Mouse (Mus musculus) c-Kit-negative CD71-positive TER-119-positive erythroid progenitor cells, embryonic 14.5 days (primary cell): ENCODE measurements around the gene Purb.
"Not testable (repeated sequence)": the region's sequence is repeated elsewhere in the genome, so short reads cannot be mapped to it uniquely, and the experiment has no call there.

ENCODE experiments used
- DNase-seq: peaks from one replicate; pipeline ENCODE4 v3.0.0-alpha.2; 2013; ENCODE audit warnings: low read depth, low spot score

The Purb gene

DNA sequence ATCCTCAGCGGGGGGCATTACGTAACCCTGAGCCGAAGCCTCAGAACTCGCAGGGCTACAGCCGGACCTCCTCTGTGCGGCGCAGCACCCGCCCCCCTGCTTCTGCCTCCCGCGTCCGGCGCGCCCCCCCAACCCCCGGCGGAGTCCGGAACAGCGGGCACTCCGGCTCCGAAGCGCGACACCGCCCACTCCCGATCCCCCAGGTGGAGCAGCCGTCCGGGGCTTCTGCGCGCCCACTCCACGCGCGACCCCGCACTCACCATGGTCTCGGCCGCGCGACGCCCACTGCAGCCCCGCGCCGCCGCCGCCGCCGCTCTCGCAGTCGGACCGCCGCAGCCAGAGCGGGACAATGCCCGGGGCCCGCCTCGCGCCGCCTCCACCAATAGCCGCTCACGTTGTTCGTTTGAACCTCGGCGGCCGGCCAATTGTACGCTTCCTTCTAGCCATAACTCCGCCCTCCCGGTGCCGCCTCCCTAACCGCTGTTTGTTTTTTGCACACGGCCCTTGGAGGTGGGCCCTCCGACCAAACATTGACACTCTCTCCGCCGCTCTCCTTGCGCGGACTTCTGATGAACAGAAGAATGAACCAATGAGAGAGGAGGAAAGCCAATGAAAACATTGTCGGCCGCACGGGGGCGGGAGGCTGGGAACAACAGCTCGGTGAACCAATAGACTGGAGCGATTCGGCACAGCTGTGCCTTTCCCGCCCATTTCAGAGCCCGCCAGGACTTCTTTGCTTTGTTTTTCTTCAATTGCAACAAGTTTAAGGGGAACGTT is 31.5 kb downstream of the Purb start, which contains the start of gene H2afv:
Gene H2afv, minus strand, starts transcription at position 367 of the 777 bp plus-strand sequence.
- peak; percentile 99 for DNase-seq

DNA sequence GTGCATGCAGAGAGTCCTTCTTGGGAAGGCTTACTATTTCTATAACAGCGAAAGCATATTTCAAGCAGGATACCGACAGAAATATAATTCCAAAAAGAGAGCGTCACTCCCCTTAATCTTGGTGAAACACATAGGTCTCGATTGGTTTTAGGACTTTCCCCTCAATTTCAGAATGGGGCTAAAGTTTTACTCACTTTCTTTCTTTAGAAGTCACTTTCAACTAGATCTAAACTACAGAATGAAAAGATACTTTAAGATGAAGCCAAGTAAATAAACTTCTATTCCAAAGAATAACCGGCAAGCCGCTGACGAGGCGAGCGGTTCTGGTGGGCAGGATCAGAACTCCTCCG is 32.0 kb downstream of the Purb start:
- peak; percentile 33 for DNase-seq

DNA sequence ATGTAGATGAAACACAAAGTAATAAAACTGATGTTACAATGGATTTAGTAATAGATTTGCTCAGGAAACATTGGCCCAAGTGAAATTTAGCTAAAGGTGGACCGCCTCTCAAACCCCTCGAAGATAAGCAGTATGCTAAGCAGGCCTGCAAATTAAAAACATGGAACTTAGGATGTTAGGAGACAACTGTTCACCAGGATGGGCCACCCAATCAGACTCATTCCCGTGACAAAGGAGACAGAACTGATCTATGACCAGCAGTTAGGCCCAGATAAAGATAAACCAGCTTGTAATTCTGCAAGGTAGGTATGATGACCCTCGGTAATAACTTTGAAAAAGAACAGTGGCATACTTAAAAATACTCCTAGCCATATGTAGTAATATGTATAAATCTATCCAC is 32.6 kb downstream of the Purb start:
- DNase-seq: peak; percentile 21

DNA sequence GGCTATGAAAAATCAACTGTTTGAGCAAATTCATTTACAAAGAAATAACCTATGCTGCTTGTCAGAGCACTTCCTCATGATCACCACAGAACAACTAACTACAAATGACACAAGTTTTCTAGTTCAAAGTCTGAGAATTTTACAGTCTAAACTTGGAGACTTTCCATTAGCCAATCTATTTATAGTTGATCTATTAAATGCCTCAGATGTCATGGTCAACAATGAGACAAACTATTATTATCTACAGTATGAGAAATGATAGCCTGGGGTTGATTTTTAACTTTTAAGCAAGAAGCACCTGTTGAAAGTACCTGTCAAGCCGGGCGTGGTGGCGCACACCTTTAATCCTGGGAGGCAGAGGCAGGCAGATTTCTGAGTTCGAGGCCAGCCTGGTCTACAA is 33.2 kb downstream of the Purb start:
- no peak for DNase-seq

DNA sequence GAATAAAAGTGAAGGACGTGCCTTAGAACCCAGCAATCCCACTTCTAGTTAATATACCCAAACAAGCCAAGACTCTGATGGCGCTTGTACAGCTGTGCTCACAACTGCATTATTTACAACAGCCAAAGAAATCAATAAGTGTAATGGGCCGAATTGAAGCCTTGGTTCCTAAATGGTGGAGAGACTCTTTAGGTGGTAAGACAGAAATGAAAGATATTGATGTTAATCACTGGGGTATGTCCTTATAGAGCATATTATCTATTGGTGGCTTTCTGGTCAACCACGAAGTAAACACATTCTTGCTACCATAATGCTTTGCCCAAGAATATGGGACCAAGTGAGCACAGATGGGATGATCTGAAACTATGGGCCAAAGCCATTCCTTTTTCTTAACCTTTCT is 35.5 kb downstream of the Purb start:
- no peak for DNase-seq

DNA sequence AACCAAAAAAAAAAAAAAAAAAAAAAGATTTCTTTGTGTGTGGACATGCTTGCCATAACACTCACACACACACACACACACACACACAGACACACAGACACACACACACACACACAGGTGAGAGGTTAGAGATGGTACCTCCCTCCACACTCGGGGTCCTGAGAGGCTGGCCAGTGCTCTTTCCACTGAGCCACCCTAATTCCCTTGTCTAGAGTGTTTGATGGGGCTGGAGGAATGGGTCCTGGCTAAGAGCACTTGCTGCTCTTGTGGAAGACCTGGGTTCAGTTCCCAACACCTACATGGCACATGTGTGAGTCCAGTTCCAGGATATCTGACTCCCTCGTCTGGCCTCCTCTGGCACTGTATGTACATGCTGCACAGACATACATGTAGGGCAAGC is 38.0 kb downstream of the Purb start:
- DNase-seq: no peak

DNA sequence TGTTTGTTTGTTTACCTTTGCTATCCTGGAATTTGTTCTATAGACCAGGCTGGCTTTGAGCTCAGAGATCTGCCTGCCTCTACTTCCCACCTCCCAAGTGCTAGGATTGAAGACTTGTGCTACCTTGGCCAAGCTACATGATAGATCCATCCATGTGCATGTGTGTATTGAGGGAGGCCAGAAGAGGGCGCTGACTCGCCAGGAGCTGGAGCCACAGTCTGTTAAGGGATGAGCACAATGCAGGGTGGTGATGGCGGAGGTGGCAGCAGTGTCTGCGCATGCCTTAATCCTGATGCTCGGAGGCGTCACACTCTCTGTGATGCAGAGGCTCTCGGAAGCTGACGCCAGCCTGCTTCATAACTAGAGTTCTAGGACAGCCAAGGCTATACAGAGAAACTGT is 39.3 kb downstream of the Purb start:
- no peak for DNase-seq

DNA sequence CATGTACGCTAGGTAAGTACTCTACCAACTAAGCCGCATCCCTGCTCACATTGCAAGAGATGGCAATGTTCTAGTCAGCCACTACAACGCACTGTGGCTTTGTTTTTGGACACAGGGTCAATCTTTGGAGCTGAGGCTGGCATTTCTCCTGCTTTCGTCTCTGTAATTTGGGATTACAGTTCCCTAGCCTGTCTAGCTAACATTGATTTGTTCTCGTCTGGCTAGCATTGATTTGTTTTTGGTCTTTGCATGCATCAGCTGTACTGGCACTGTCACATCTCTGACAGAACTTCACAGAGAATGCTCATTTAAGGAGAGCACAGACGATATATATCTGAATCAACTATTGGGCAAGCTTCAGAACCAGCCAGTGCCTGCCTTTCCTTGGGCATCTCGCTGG is 45.5 kb downstream of the Purb start:
- no peak for DNase-seq

DNA sequence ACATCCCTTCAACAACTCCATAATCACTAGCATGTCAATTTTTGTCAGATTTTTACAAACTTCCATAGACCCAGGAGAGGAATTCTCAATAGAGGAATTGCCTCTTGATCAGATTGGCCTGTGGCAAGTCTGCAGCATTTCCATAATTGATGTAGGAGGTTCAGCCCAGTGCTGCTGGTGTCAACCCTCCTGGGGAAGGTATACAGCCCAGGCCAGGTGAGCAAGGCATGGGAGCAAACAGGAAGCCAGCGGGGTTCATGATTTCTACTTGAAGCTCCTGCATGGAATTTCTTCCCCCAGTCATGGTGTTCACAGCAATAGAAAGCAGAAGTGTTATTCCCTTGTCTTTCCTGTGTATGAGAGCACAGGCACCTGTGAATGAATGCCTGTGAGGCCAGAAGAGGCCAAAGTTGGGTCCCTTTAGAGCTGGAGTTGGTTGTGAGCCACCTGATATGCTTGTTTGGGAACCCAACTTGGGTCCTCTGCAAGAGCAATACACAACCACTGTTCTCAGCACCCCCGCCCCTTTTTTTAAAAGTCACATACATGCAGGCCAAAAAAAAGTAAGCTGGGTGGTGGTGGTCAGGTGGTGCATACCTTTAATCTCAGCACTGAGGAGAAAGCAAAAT is 54.9 kb downstream of the Purb start:
- DNase-seq: no peak

DNA sequence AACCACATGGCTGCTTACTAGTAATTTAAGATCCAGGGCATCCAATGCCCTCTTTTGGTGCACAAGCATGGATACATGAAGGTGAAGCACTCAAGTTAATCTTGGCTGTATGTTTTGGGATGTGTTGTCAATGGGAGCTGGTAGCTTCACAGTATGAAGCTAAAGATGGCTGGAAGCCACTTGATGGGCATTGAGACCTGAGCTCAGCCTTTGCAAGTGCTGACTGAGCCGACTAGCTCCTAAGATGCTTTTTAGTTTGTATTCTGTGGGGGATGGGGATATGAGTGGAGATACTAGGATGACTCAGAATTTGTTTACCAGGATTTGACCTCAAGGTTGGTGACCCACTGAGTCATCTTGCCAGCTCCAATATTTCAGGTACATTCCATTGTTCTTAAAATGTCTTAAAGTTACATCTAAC is 55.4 kb downstream of the Purb start:
- DNase-seq: no peak

DNA sequence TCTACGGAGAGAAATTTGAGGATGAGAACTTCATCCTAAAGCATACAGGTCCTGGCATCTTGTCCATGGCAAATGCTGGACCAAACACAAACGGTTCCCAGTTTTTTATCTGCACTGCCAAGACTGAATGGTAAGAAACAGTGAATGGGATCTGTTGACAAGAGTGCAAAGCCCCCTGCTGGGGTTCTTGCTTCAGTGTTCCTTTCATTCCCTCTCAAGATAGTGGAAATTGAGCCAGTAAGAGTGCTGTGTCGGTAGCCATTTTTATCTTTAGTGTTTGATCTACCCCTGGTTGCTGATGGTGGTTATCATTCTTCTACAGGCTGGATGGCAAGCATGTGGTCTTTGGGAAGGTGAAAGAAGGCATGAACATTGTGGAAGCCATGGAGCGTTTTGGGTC is 56.6 kb downstream of the Purb start:
- DNase-seq: not testable (repeated sequence)

DNA sequence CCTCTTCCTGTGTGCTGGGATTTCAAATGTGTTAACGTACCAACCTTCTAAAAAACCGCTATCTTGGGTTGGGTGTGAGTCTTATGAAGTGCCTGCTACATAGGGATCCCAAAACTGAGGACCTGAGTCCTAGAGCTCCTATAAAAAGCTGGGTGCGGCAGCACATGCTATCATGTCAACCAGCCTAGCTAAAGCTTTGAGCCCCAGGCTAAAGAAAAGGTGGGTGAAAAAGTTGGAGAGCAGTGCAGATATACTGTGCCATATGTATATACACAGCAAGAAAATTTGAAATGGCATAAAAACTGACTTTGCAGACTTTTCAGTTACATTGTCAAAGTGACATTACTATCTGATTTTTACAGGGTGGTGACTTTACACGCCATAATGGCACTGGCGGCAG is 57.0 kb downstream of the Purb start:
- DNase-seq: no peak
